Comparison of ENCODE assay signal across 8 mouse cellular contexts in genomic region chr14:55095671-55096070, GRCm38 (mm10). TPM values are rescaled to one million over a fixed set of nuclear protein-coding genes. Genes with fewer than 3 reads are reported as not detected.
DNase-seq lines count a peak whose midpoint lies in the region; ATAC-seq and TF ChIP-seq lines count a peak whose summit lies in the region.

No protein-coding gene starts in this region.

- no peak for DNase-seq in heart, postnatal 25 days (ENCODE audit: low spot score)
- no peak for DNase-seq in ES-E14 (ENCODE audit: low read depth, low spot score)
- no peak for DNase-seq in hindbrain, embryonic 10.5 days (ENCODE audit: low spot score)
- DNase-seq in midbrain, embryonic 10.5 days (ENCODE audit: low spot score), result no peak
- DNase-seq in T-cell, adult 2 months (ENCODE audit: low spot score), result no peak
- DNase-seq in B cell, adult 2 months, result no peak
- no peak for DNase-seq in natural killer cell, adult 2 months (ENCODE audit: low spot score in 2 of 2)

- H3K36me3 ChIP-seq in heart, embryonic 13.5 days, result peaks cover 27% of the 10 kb centered on the region
- peaks cover 5% of the 10 kb centered on the region; the same call in 1 of the 2 replicates for H3K36me3 ChIP-seq in ES-E14 (ENCODE audit: control insufficient read depth, insufficient read depth, low read length, poor library complexity, severe bottlenecking)
- H3K36me3 ChIP-seq in hindbrain, embryonic 10.5 days, result peaks cover 37% of the 10 kb centered on the region
- H3K36me3 ChIP-seq in midbrain, embryonic 10.5 days, result peaks cover 27% of the 10 kb centered on the region

- peak overlapping the region; percentile 81 for H3K4me3 ChIP-seq in heart, embryonic 13.5 days
- peak overlapping the region; percentile 68 to 99 for H3K4me3 ChIP-seq in ES-E14 (ENCODE audit: insufficient read depth in 1 of 2, low read depth in 1 of 2, low read length in 2 of 2, poor library complexity in 1 of 2, severe bottlenecking in 1 of 2)
- peak overlapping the region; percentile 68 for H3K4me3 ChIP-seq in hindbrain, embryonic 10.5 days
- peak overlapping the region; percentile 70 for H3K4me3 ChIP-seq in midbrain, embryonic 10.5 days

- in situ Hi-C loops in ES-E14 (cut with MboI; ENCODE audit: low sequenced_read_pairs in 2 of 2, unreplicated experiment in 2 of 2), result loop anchor here in 1 of 2 experiments (5.0 kb wide), 1 partner anchor 68 kb away; no protein-coding TSS in a partner anchor

- peak overlapping the region; percentile 89 for H3K9ac ChIP-seq in heart, embryonic 13.5 days
- H3K9ac ChIP-seq in ES-E14 (ENCODE audit: insufficient read depth, low read depth, low read length, poor library complexity, severe bottlenecking), result peak overlapping the region; percentile 83; the same call in 1 of the 2 replicates

- WGBS in heart, embryonic 13.5 days, result 71% methylated on average over 12 of the region's 12 CpGs
- WGBS in hindbrain, embryonic 10.5 days, result 75% methylated on average over 12 of the region's 12 CpGs
- 76% methylated on average over 12 of the region's 12 CpGs for WGBS in midbrain, embryonic 10.5 days

- H3K9me3 ChIP-seq in heart, embryonic 13.5 days, result no peaks in the 10 kb centered on the region
- no peaks in the 10 kb centered on the region for H3K9me3 ChIP-seq in ES-E14 (ENCODE audit: control insufficient read depth, insufficient read depth, low read depth, low read length)
- no peaks in the 10 kb centered on the region for H3K9me3 ChIP-seq in hindbrain, embryonic 10.5 days
- no peaks in the 10 kb centered on the region for H3K9me3 ChIP-seq in midbrain, embryonic 10.5 days (replicated peaks)

- H3K27me3 ChIP-seq in heart, embryonic 13.5 days (replicated peaks), result 0 out of 2 replicates have a peak, but pooled peaks cover 4% of the 10 kb centered on the region
- H3K27me3 ChIP-seq in hindbrain, embryonic 10.5 days (ENCODE audit: insufficient read depth, poor library complexity, severe bottlenecking), result 0 out of 2 replicates have a peak, but pooled peaks cover 6% of the 10 kb centered on the region
- no peaks in the 10 kb centered on the region; the same call in 1 of the 2 replicates for H3K27me3 ChIP-seq in midbrain, embryonic 10.5 days (ENCODE audit: low read depth, poor library complexity, severe bottlenecking)

- no peak for ATAC-seq in heart, embryonic 13.5 days (ENCODE audit: extremely low read depth, insufficient number of reproducible peaks, low FRiP score, low TSS enrichment)

- peak overlapping the region; percentile 82 for H3K4me2 ChIP-seq in heart, embryonic 13.5 days

- peaks cover 40% of the 10 kb centered on the region for H3K4me1 ChIP-seq in heart, embryonic 13.5 days
- H3K4me1 ChIP-seq in ES-E14 (ENCODE audit: control insufficient read depth in 2 of 2, insufficient read depth in 2 of 2, low read length in 2 of 2, poor library complexity in 1 of 2), result peaks cover 4 to 16% of the 10 kb centered on the region in 2 experiments; a peak in 2 of 4 replicates
- peaks cover 54% of the 10 kb centered on the region for H3K4me1 ChIP-seq in hindbrain, embryonic 10.5 days (replicated peaks)
- peaks cover 57% of the 10 kb centered on the region for H3K4me1 ChIP-seq in midbrain, embryonic 10.5 days

- no peak overlapping the region for H3K27ac ChIP-seq in heart, embryonic 13.5 days (replicated peaks)
- peak overlapping the region; percentile 26 for H3K27ac ChIP-seq in ES-E14 (ENCODE audit: insufficient read depth, low read depth, low read length, poor library complexity, severe bottlenecking)
- peak overlapping the region; percentile 96 for H3K27ac ChIP-seq in hindbrain, embryonic 10.5 days
- peak overlapping the region; percentile 98 for H3K27ac ChIP-seq in midbrain, embryonic 10.5 days (replicated peaks)

- intact Hi-C loops in heart, postnatal 25 days (cut with DNase I), result loop anchor here (2.0 to 5.0 kb wide), 3 partner anchors 17 to 193 kb away; no protein-coding TSS in a partner anchor

TF ChIP-seq in ES-E14, 5 proteins besides CTCF, POLR2A, EP300 and RAD21:
- TF ChIP-seq CHD2 (IDR thresholded peaks at IDR 0.05; ENCODE audit: low read depth, low read length), result no peak
- no peak for TF ChIP-seq ZC3H11A (IDR thresholded peaks at IDR 0.05; ENCODE audit: borderline replicate concordance, low read depth, low read length)
- TF ChIP-seq ZNF384 (IDR thresholded peaks at IDR 0.05; ENCODE audit: low read depth, low read length), result no peak
- no peak for TF ChIP-seq HCFC1 (IDR thresholded peaks at IDR 0.05; ENCODE audit: borderline replicate concordance, insufficient read depth, low read length)
- TF ChIP-seq MAFK (IDR thresholded peaks at IDR 0.05; ENCODE audit: insufficient read depth, low read depth, low read length), result no peak

RNA-seq across cellular contexts. Expression of gene Thtpa, which starts 1.1 kb away (rescaled TPM):
- 13.8 and 15.9 TPM in 2 replicates for polyA plus RNA-seq in heart, embryonic 13.5 days (2015; fragmentation: Nextera tagmentation; extraction: Ambion mirVana)
- total RNA-seq in heart, postnatal 25 days (2021), result 10 to 100 TPM; 12.3 to 13.2 TPM
- 7.9 and 11.9 TPM in 2 replicates for total RNA-seq in ES-E14 (2012; rRNA removed)
- polyA plus RNA-seq in hindbrain, embryonic 10.5 days (2016; fragmentation: Nextera tagmentation; extraction: Ambion mirVana), result 24.4 and 26.1 TPM in 2 replicates
- polyA plus RNA-seq in midbrain, embryonic 10.5 days (2016; fragmentation: Nextera tagmentation; extraction: Ambion mirVana), result 28.1 and 30.8 TPM in 2 replicates

RNA-seq across cellular contexts. Expression of gene Zfhx2, which starts 3.5 kb away (rescaled TPM):
- 3.0 and 3.2 TPM in 2 replicates for polyA plus RNA-seq in heart, embryonic 13.5 days (2015; fragmentation: Nextera tagmentation; extraction: Ambion mirVana)
- total RNA-seq in heart, postnatal 25 days (2021), result 1 to 10 TPM; 2.9 to 3.6 TPM
- total RNA-seq in ES-E14 (2012; rRNA removed), result 9.4 and 12.4 TPM in 2 replicates
- polyA plus RNA-seq in hindbrain, embryonic 10.5 days (2016; fragmentation: Nextera tagmentation; extraction: Ambion mirVana), result 8.8 and 17.7 TPM in 2 replicates
- polyA plus RNA-seq in midbrain, embryonic 10.5 days (2016; fragmentation: Nextera tagmentation; extraction: Ambion mirVana), result 7.6 and 12.5 TPM in 2 replicates

RNA-seq across cellular contexts. Expression of gene Ap1g2, which starts 10.7 kb away (rescaled TPM):
- 7.4 and 7.9 TPM in 2 replicates for polyA plus RNA-seq in heart, embryonic 13.5 days (2015; fragmentation: Nextera tagmentation; extraction: Ambion mirVana)
- total RNA-seq in heart, postnatal 25 days (2021), result 1 to 10 TPM; 4.4 to 4.6 TPM
- total RNA-seq in ES-E14 (2012; rRNA removed), result 5.9 and 14.1 TPM in 2 replicates
- 14.5 and 16.3 TPM in 2 replicates for polyA plus RNA-seq in hindbrain, embryonic 10.5 days (2016; fragmentation: Nextera tagmentation; extraction: Ambion mirVana)
- 12.7 and 15.0 TPM in 2 replicates for polyA plus RNA-seq in midbrain, embryonic 10.5 days (2016; fragmentation: Nextera tagmentation; extraction: Ambion mirVana)

RNA-seq across cellular contexts. Expression of gene Jph4, which starts 21.1 kb away (rescaled TPM):
- polyA plus RNA-seq in heart, embryonic 13.5 days (2015; fragmentation: Nextera tagmentation; extraction: Ambion mirVana), result 0.31 and 0.32 TPM in 2 replicates
- total RNA-seq in heart, postnatal 25 days (2021), result not detected
- total RNA-seq in ES-E14 (2012; rRNA removed), result 1.7 and 3.8 TPM in 2 replicates
- 0.75 and 1.7 TPM in 2 replicates for polyA plus RNA-seq in hindbrain, embryonic 10.5 days (2016; fragmentation: Nextera tagmentation; extraction: Ambion mirVana)
- 0.53 and 1.2 TPM in 2 replicates for polyA plus RNA-seq in midbrain, embryonic 10.5 days (2016; fragmentation: Nextera tagmentation; extraction: Ambion mirVana)
